Mouse (Mus musculus): ENCODE data around the gene Cflar. TPM values are rescaled to one million over a fixed set of nuclear protein-coding genes. Genes with fewer than 3 reads are reported as not detected.

The Cflar gene
- total and polyA plus RNA-seq, 3 experiments = 35.7 to 81.1 (median 49.2) TPM

- Histone ChIP-seq H3K27ac (ENCODE audit: insufficient read depth, low read depth) (no peak overlapping the region), H3K4me1 (ENCODE audit: control insufficient read depth in 1 of 2, insufficient read depth in 2 of 2) (peaks cover 0 to 59% of the 10 kb centered on the region in 2 experiments; a peak in 2 of 4 replicates), H3K4me2 (ENCODE audit: insufficient read depth, low read depth, poor library complexity, severe bottlenecking) (no peak overlapping the region), H3K27me3 (replicated peaks) (no peaks in the 10 kb centered on the region), H3K4me3 (replicated peaks in 1 of 3; ENCODE audit: low read depth in 2 of 3, low read length in 2 of 3, poor library complexity in 1 of 3) (no peak overlapping the region), H3K9ac (ENCODE audit: insufficient read depth, low read depth) (no peak overlapping the region), H3K79me2 (replicated peaks; ENCODE audit: control insufficient read depth, extremely low read depth, insufficient read depth, poor library complexity, severe bottlenecking) (peaks cover 23% of the 10 kb centered on the region), H3K36me3 (replicated peaks in 1 of 2; ENCODE audit: control insufficient read depth in 1 of 2, insufficient read depth in 1 of 2, low read length in 1 of 2) (peaks cover 70 to 88% of the 10 kb centered on the region in 2 experiments), H3K9me3 (replicated peaks; ENCODE audit: low read length) (no peaks in the 10 kb centered on the region)
- no peak for DNase-seq (ENCODE audit: extremely low read depth)
- in situ Hi-C loops (cut with MboI; ENCODE audit: low pct_ligation_motif_present, low pct_unique_long_range_greater_than_20kb, low sequenced_read_pairs) (no loop called here), dilution Hi-C loops (cut with MboI; ENCODE audit: extremely low pct_ligation_motif_present, extremely low pct_unique_long_range_greater_than_20kb, low sequenced_read_pairs) (no loop called here)
- no peak for TF ChIP-seq POLR2AphosphoS2 (IDR thresholded peaks at IDR 0.05; ENCODE audit: low read depth, low read length)
- TF ChIP-seq CTCF (conservative IDR thresholded peaks at IDR 0.05 in 1 of 2, IDR thresholded peaks at IDR 0.05 in 1 of 2; ENCODE audit: low read depth in 2 of 2, low read length in 2 of 2) = no peak
- no peak for TF ChIP-seq BHLHE40 (IDR thresholded peaks at IDR 0.05; ENCODE audit: low read depth, low read length)
- TF ChIP-seq MAFK (IDR thresholded peaks at IDR 0.05; ENCODE audit: insufficient replicate concordance, low read length) = no peak
- no peak for TF ChIP-seq MYC (IDR thresholded peaks at IDR 0.05; ENCODE audit: low read depth, low read length)
- TF ChIP-seq SIN3A (IDR thresholded peaks at IDR 0.05; ENCODE audit: low read length) = no peak
- TF ChIP-seq NELFE (IDR thresholded peaks at IDR 0.05; ENCODE audit: low read depth, low read length) = no peak
- TF ChIP-seq KAT2A (IDR thresholded peaks at IDR 0.05; ENCODE audit: insufficient replicate concordance, low read length) = no peak
- no peak for TF ChIP-seq MXI1 (IDR thresholded peaks at IDR 0.05; ENCODE audit: low read depth, low read length)
- no peak for TF ChIP-seq CHD2 (IDR thresholded peaks at IDR 0.05; ENCODE audit: low read length)
These were observed 25.7 kb downstream of the Cflar start for GRCm38 (mm10) chr1:58736968-58737367.

GRCm38 (mm10) chr1:58739529-58739928 lies 28.2 kb downstream of the Cflar start:
- H3K27ac ChIP-seq (ENCODE audit: insufficient read depth, low read depth) = no peak overlapping the region
- no peak overlapping the region for H3K9ac ChIP-seq (ENCODE audit: insufficient read depth, low read depth)
- dilution Hi-C loops (cut with MboI; ENCODE audit: extremely low pct_ligation_motif_present, extremely low pct_unique_long_range_greater_than_20kb, low sequenced_read_pairs) = no loop called here
- H3K4me3 ChIP-seq (replicated peaks in 1 of 3; ENCODE audit: low read depth in 2 of 3, low read length in 2 of 3, poor library complexity in 1 of 3) = no peak overlapping the region
- no peak overlapping the region for H3K4me2 ChIP-seq (ENCODE audit: insufficient read depth, low read depth, poor library complexity, severe bottlenecking)
- peaks cover 15% of the 10 kb centered on the region for H3K79me2 ChIP-seq (replicated peaks; ENCODE audit: control insufficient read depth, extremely low read depth, insufficient read depth, poor library complexity, severe bottlenecking)
- H3K27me3 ChIP-seq (replicated peaks) = no peaks in the 10 kb centered on the region
- TF ChIP-seq MAZ (IDR thresholded peaks at IDR 0.05; ENCODE audit: low read depth, low read length) (no peak), POLR2AphosphoS2 (IDR thresholded peaks at IDR 0.05; ENCODE audit: low read depth, low read length) (no peak), ETS1 (conservative IDR thresholded peaks at IDR 0.05; ENCODE audit: low read depth, low read length) (no peak), MEF2A (IDR thresholded peaks at IDR 0.05; ENCODE audit: borderline replicate concordance, low read depth, low read length) (no peak), POLR2A (IDR thresholded peaks at IDR 0.05; ENCODE audit: low read depth, low read length) (no peak), CTCF (conservative IDR thresholded peaks at IDR 0.05 in 1 of 2, IDR thresholded peaks at IDR 0.05 in 1 of 2; ENCODE audit: low read depth in 2 of 2, low read length in 2 of 2) (no peak), CHD1 (IDR thresholded peaks at IDR 0.05; ENCODE audit: low read depth, low read length) (no peak), NELFE (IDR thresholded peaks at IDR 0.05; ENCODE audit: low read depth, low read length) (no peak), EP300 (IDR thresholded peaks at IDR 0.05; ENCODE audit: low read length) (no peak), HCFC1 (IDR thresholded peaks at IDR 0.05; ENCODE audit: low read depth, low read length) (no peak), CHD2 (IDR thresholded peaks at IDR 0.05; ENCODE audit: low read length) (no peak), RAD21 (IDR thresholded peaks at IDR 0.05; ENCODE audit: low read depth, low read length) (no peak), BHLHE40 (IDR thresholded peaks at IDR 0.05; ENCODE audit: low read depth, low read length) (no peak), SIN3A (IDR thresholded peaks at IDR 0.05; ENCODE audit: low read length) (no peak), GABPA (IDR thresholded peaks at IDR 0.05; ENCODE audit: insufficient replicate concordance, low read depth, low read length) (no peak)
- in situ Hi-C loops (cut with MboI; ENCODE audit: low pct_ligation_motif_present, low pct_unique_long_range_greater_than_20kb, low sequenced_read_pairs) = no loop called here
- H3K9me3 ChIP-seq (replicated peaks; ENCODE audit: low read length) = no peaks in the 10 kb centered on the region
- peaks cover 77 to 92% of the 10 kb centered on the region in 2 experiments for H3K36me3 ChIP-seq (replicated peaks in 1 of 2; ENCODE audit: control insufficient read depth in 1 of 2, insufficient read depth in 1 of 2, low read length in 1 of 2)
- no peak for DNase-seq (ENCODE audit: extremely low read depth)
- H3K4me1 ChIP-seq (ENCODE audit: control insufficient read depth in 1 of 2, insufficient read depth in 2 of 2) = peaks cover 5 to 70% of the 10 kb centered on the region in 2 experiments; a peak in 3 of 4 replicates

Data from CH12.LX (cell line).